Comparison of ENCODE assay signal across 8 mouse cellular contexts in the genomic region with DNA sequence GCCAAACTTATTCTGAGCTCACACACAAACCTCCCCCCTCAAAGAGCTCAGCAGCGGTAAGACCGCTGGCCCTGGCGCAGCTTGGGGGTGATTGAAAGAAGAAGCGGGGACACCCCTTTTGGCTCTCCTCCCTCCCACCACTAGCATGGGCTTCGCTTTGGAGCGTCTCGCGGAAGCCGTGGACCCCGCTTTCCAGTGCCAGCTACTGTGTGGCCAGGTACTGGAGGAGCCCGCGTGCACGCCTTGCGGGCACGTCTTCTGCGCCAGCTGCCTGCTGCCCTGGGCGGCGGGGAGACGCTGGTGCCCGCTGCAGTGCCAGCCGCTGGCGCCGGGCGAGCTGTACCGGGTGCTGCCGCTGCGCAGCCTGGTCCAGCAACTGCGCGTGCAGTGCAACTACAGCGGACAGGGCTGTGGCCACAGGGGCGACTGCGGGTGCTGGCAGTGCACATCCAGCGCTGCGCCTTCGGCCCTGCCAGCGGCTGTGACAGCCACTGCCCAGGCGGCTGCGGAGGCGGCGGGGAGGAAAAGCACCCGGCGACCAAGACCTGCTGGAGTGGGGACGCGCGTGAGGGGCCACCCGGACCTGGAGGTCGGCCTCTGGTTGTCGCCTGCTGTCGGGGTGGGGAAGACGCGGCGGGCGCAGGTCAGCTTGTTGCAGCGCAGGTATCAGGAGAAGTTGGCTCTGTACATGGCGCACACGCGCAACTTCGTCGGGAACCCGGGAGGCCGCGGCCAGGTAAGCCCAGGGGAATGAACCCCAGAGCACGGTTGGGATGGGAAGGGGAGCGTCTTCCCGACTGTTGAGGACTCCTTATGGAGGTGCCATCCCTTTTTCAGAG. TPM values are rescaled to one million over a fixed set of nuclear protein-coding genes. Genes with fewer than 3 reads are reported as not detected.
A peak's percentile ranks its signal among the peaks of the same experiment; 100 is the strongest.
DNase-seq lines count a peak whose midpoint lies in the region; ATAC-seq and TF ChIP-seq lines count a peak whose summit lies in the region.
"Had no signal": no experiment of that assay in that cellular context is flagged by ENCODE, and none has a peak within 500 bp of the region (broad histone marks: within the 10 kb centered on the region; RNA-seq: fewer than 3 reads in every experiment).

Pdzrn4 (plus strand) TSS at position 112 of the 839 bp plus-strand sequence.

- no peak within 1 kb of the TSS for H3K27ac ChIP-seq in ES-Bruce4 (ENCODE audit: insufficient read depth, low read length)
- H3K27ac ChIP-seq in forebrain, embryonic 16.5 days (ENCODE audit: low read length) = peak within 1 kb of the TSS; percentile 5; the same call in 1 of the 2 replicates
- H3K27ac ChIP-seq in neural tube, embryonic 14.5 days (ENCODE audit: low read depth, low read length) = no peak within 1 kb of the TSS

- no peaks in the 10 kb centered on the region for H3K36me3 ChIP-seq in ES-Bruce4 (ENCODE audit: control insufficient read depth, insufficient read depth, low read length, poor library complexity, severe bottlenecking)
- no peaks in the 10 kb centered on the region for H3K36me3 ChIP-seq in forebrain, embryonic 16.5 days (ENCODE audit: control insufficient read depth, insufficient read depth)
- no peaks in the 10 kb centered on the region for H3K36me3 ChIP-seq in neural tube, embryonic 14.5 days (ENCODE audit: control insufficient read depth, insufficient read depth, low read length)

- no peak for TF ChIP-seq CTCF in ES-Bruce4 (IDR thresholded peaks at IDR 0.05; ENCODE audit: low read depth, low read length)

- peak within 1 kb of the TSS; percentile 39 for H3K4me3 ChIP-seq in ES-Bruce4 (ENCODE audit: low read depth, low read length)
- peak within 1 kb of the TSS; percentile 62 for H3K4me3 ChIP-seq in forebrain, embryonic 16.5 days (replicated peaks; ENCODE audit: low read length)
- peak within 1 kb of the TSS; percentile 52 for H3K4me3 ChIP-seq in neural tube, embryonic 14.5 days (ENCODE audit: low read depth, low read length)
- H3K4me3 ChIP-seq: myocyte had no signal

- intact Hi-C loops in left cerebral cortex, postnatal 36 days (cut with DNase I) = no loop called here

- TF ChIP-seq POLR2A in ES-Bruce4 (IDR thresholded peaks at IDR 0.05; ENCODE audit: insufficient read depth, low read length) = no peak

- DNase-seq in ZHBTc4 (ENCODE audit: low read depth, low spot score) = peak; percentile 49
- peak; percentile 60 for DNase-seq in heart, postnatal 4 days
- DNase-seq in left cerebral cortex, postnatal 36 days (ENCODE audit: low spot score in 2 of 2) = peak; percentile 52 to 70
- peak; percentile 19 to 60 for DNase-seq in urinary bladder, postnatal 4 days (ENCODE audit: low spot score in 2 of 2)

- under 1% methylated on average over 64 of the region's 65 CpGs for WGBS in forebrain, embryonic 16.5 days
- WGBS in neural tube, embryonic 14.5 days = under 1% methylated on average over 61 of the region's 65 CpGs

- ATAC-seq in forebrain, embryonic 16.5 days = peak; percentile 88
- ATAC-seq in neural tube, embryonic 14.5 days (ENCODE audit: low read depth) = peak; percentile 81

- H3K9me3 ChIP-seq in ES-Bruce4 (replicated peaks; ENCODE audit: control insufficient read depth, insufficient read depth, low read length, poor library complexity, severe bottlenecking) = no peaks in the 10 kb centered on the region
- H3K9me3 ChIP-seq in forebrain, embryonic 16.5 days (ENCODE audit: control insufficient read depth, low read length) = no peaks in the 10 kb centered on the region
- no peaks in the 10 kb centered on the region for H3K9me3 ChIP-seq in neural tube, embryonic 14.5 days (ENCODE audit: control insufficient read depth, low read length)

- peaks cover 4% of the 10 kb centered on the region for H3K4me1 ChIP-seq in ES-Bruce4 (ENCODE audit: control insufficient read depth, insufficient read depth, low read length)
- peaks cover 16% of the 10 kb centered on the region for H3K4me1 ChIP-seq in forebrain, embryonic 16.5 days (replicated peaks; ENCODE audit: control insufficient read depth, insufficient read depth, low read length)
- peaks cover 5% of the 10 kb centered on the region; the same call in 1 of the 2 replicates for H3K4me1 ChIP-seq in neural tube, embryonic 14.5 days (ENCODE audit: control insufficient read depth, insufficient read depth, low read length)

- peak within 1 kb of the TSS; percentile 33 for H3K9ac ChIP-seq in ES-Bruce4 (ENCODE audit: low read depth, poor library complexity, severe bottlenecking)
- H3K9ac ChIP-seq in forebrain, embryonic 16.5 days (replicated peaks; ENCODE audit: low read depth, low read length) = peak within 1 kb of the TSS; percentile 64
- peak within 1 kb of the TSS; percentile 57 for H3K9ac ChIP-seq in neural tube, embryonic 14.5 days (replicated peaks; ENCODE audit: low read depth, low read length)

- TF ChIP-seq EP300 in ES-Bruce4 (IDR thresholded peaks at IDR 0.05; ENCODE audit: insufficient read depth, low read depth, low read length) = no peak

- peak within 1 kb of the TSS; percentile 99 for H3K4me2 ChIP-seq in forebrain, embryonic 16.5 days (ENCODE audit: low read length)
- peak within 1 kb of the TSS; percentile 98 for H3K4me2 ChIP-seq in neural tube, embryonic 14.5 days (ENCODE audit: low read depth, low read length)

- peaks cover 3% of the 10 kb centered on the region; the same call in 1 of the 2 replicates for H3K27me3 ChIP-seq in ES-Bruce4 (ENCODE audit: control insufficient read depth, insufficient read depth, low read length, poor library complexity, severe bottlenecking)
- peaks cover 11% of the 10 kb centered on the region for H3K27me3 ChIP-seq in forebrain, embryonic 16.5 days (replicated peaks; ENCODE audit: control insufficient read depth, insufficient read depth, low read length)
- peaks cover 14% of the 10 kb centered on the region for H3K27me3 ChIP-seq in neural tube, embryonic 14.5 days (ENCODE audit: control insufficient read depth, insufficient read depth, low read length)

RNA-seq across cellular contexts. Expression of gene Pdzrn4, which starts in this region (rescaled TPM):
- polyA plus RNA-seq in ES-Bruce4 (2011; ENCODE audit: insufficient read depth, insufficient read length, low read depth, missing spikeins) = 0.43 TPM in 1 of 2 replicates, not detected in the other
- 15.1 and 16.9 TPM in 2 replicates for polyA plus RNA-seq in forebrain, embryonic 16.5 days (2015; fragmentation: Nextera tagmentation; extraction: Ambion mirVana)
- total RNA-seq in heart, postnatal 4 days (2021) = 1 to 10 TPM; 3.5 to 3.9 TPM
- 10 to 100 TPM; 10.2 to 14.4 TPM for total RNA-seq in left cerebral cortex, postnatal 36 days (2021)
- 23.3 and 25.0 TPM in 2 replicates for polyA plus RNA-seq in neural tube, embryonic 14.5 days (2014; fragmentation: Nextera tagmentation; extraction: Ambion mirVana)
